Mouse (Mus musculus) hindbrain, embryonic 16.5 days (tissue): ENCODE measurements around the gene Cdc40. TPM values are rescaled to one million over a fixed set of nuclear protein-coding genes. Genes with fewer than 3 reads are reported as not detected.
"Not testable (repeated sequence)": the region's sequence is repeated elsewhere in the genome, so short reads cannot be mapped to it uniquely, and the experiment has no call there.

Experiments
- ATAC-seq: fragments of 200-750 bp; cut with Nextera tagmentation; 2 replicates; pipeline ENCODE4 v1.8.0; 2017; ENCODE audit warnings: moderate TSS enrichment, moderate library complexity
- H3K27ac ChIP-seq: fragments of 300-500 bp; sonication (generic); 2 replicates; pipeline ENCODE4 v1.5.1; 2014; ENCODE audit warnings: low read depth, mild to moderate bottlenecking, control low read depth, low read length, moderate library complexity
- H3K27me3 ChIP-seq: fragments of 300-500 bp; sonication (generic); replicated peaks from 2 replicates; pipeline ENCODE4 v1.6.1; 2014; ENCODE audit warnings: low read length; ENCODE audit not compliant: control insufficient read depth, insufficient read depth
- H3K36me3 ChIP-seq: fragments of 300-500 bp; sonication (generic); 2 replicates; pipeline ENCODE4 v1.6.1; 2014; ENCODE audit warnings: mild to moderate bottlenecking, low read length, moderate library complexity, mixed read lengths; ENCODE audit not compliant: control insufficient read depth, insufficient read depth
- H3K4me1 ChIP-seq: fragments of 300-500 bp; sonication (generic); 2 replicates; pipeline ENCODE4 v1.6.1; 2014; ENCODE audit warnings: low read depth, low read length; ENCODE audit not compliant: control insufficient read depth, insufficient read depth
- H3K4me2 ChIP-seq: fragments of 300-500 bp; sonication (generic); 2 replicates; pipeline ENCODE4 v1.6.1; 2014; ENCODE audit warnings: mild to moderate bottlenecking, low read length, control low read depth, moderate library complexity
- H3K4me3 ChIP-seq: fragments of 300-500 bp; sonication (generic); 2 replicates; pipeline ENCODE4 v1.5.1; 2014; ENCODE audit warnings: mild to moderate bottlenecking, low read length, control low read depth, moderate library complexity
- H3K9ac ChIP-seq: fragments of 300-500 bp; sonication (generic); 2 replicates; pipeline ENCODE4 v1.6.1; 2014; ENCODE audit warnings: low read depth, mild to moderate bottlenecking, control low read depth, low read length, moderate library complexity
- H3K9me3 ChIP-seq: fragments of 300-500 bp; sonication (generic); 2 replicates; pipeline ENCODE4 v1.6.1; 2014; ENCODE audit warnings: mild to moderate bottlenecking, low read length, moderate library complexity; ENCODE audit not compliant: control insufficient read depth
- WGBS: fragments of 180-500 bp; shearing (Covaris S2); extraction: QIAGEN DNeasy Blood & Tissue Kit; methylation state at CpG from one replicate; pipeline ENCODE4 v1.1.7; 2014; 5-methylcytosine and 5-hydroxymethylcytosine counted together
- polyA plus RNA-seq: library from polyadenylated mRNA; unstranded; fragments of >200 nt; fragmentation: Nextera tagmentation; extraction: Ambion mirVana; gene quantifications from 2 replicates; pipeline ENCODE4 v1.2.1, GENCODE M21; 2015

Gene Cdc40
- polyA plus RNA-seq, 1 experiment from 2014 or later, result 18.8 TPM

DNA sequence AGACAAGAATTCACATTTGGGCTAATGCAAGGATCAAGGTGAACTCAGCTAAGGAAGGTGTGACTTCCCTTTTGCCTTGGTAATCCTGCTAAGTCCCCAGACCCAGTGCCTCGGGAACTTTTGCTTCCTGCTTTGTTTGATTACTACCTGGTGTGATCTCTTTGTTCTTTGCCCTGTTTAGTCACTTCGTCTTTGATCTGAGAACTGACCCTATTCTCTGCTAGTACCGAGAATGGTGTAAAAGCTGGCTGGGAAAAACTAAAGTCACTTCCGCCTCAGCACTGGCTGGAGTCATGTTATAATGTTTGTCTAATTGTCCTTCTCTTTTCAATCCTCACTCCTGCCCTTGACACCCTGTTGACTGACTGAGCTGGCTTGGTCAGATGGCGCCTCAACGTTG lies 66.6 kb downstream of the Cdc40 start:
- H3K4me3 ChIP-seq, result no peak overlapping the region
- no peak overlapping the region for H3K27ac ChIP-seq
- H3K27me3 ChIP-seq, result no peaks in the 10 kb centered on the region
- H3K4me1 ChIP-seq, result no peaks in the 10 kb centered on the region
- no peaks in the 10 kb centered on the region for H3K9me3 ChIP-seq
- no peaks in the 10 kb centered on the region for H3K36me3 ChIP-seq
- H3K4me2 ChIP-seq, result no peak overlapping the region
- WGBS, result 61% methylated on average over 6 of the region's 6 CpGs
- ATAC-seq, result no peak
- no peak overlapping the region for H3K9ac ChIP-seq

DNA sequence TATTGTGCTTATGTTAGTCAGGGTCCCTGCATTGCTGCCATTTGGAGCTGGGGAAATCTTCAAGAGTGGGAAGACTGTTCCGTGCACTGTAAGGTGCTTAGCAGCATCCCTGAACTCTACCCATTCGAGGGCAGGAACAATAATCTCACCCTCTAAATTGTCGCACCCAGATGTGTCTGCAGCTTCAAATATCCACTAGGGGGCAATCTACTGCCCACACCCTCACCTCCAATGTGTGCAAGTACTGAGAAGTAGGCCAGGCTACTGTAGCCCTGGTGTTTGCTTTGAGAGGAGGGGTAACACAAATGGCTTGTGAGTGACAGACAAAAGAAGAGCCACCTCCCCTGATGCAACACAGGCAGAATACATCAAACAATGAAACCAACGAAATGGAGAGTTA lies 69.5 kb downstream of the Cdc40 start:
- Histone ChIP-seq H3K36me3 (no peaks in the 10 kb centered on the region), H3K9ac (no peak overlapping the region)
- no peak for ATAC-seq

DNA sequence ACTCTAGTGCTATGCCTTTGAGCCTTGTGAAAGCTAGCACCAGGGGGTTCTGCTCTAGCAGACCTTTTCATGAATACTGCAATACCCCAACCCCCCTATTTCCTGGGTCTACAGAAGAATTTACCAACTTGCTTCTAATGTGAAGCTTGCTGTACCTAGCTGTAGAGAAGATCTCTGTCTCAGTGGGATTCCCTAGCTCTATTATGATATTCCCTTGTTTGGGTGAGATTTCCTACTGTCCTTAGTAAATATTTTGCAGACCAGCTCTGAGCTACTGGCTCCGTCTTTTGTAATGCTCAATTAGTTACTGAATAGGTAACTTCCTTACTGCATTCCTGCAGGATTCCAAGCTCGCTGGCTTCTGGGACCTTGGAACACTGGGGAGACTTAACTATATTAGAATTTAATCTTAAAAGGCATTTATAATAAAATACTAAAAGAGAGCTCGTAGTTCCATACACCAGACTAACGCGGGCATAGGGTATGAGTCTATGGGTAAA lies 73.7 kb downstream of the Cdc40 start:
- H3K4me2 ChIP-seq, H3K9ac ChIP-seq, H3K27me3 ChIP-seq, H3K27ac ChIP-seq, H3K4me1 ChIP-seq, H3K9me3 ChIP-seq, ATAC-seq, H3K4me3 ChIP-seq, H3K36me3 ChIP-seq: not testable (repeated sequence)
- WGBS, result 26% methylated on average over 5 of the region's 5 CpGs

More for the DNA sequence above, 69.5 kb downstream of the Cdc40 start:
- no peak overlapping the region for H3K4me2 ChIP-seq
- no peak overlapping the region for H3K4me3 ChIP-seq
- H3K9me3 ChIP-seq, result no peaks in the 10 kb centered on the region
- H3K27ac ChIP-seq, result no peak overlapping the region
- WGBS, result 60% methylated on average over 4 of the region's 4 CpGs
- no peaks in the 10 kb centered on the region for H3K27me3 ChIP-seq
- H3K4me1 ChIP-seq, result no peaks in the 10 kb centered on the region

DNA sequence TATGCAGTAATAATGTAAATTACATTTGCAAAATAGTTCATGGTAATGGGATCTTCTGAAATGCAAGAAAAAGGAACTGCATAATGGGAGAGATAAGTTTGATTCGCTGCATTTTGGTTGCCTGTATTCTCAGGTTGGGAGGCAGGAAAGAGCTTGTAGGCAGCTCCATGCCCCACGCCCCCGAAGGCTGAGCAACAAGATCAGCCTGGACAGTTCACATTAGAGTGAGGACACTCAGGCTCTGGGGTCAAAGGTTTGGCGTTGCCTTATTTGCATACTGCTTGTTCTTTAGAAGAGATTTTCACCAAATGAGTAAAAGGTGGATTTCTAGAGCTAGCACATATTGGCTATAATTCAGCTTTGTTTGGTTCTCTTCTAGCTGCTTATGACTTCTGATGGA lies 76.9 kb downstream of the Cdc40 start:
- no peak for ATAC-seq
- Histone ChIP-seq H3K4me1 (no peaks in the 10 kb centered on the region), H3K27ac (no peak overlapping the region), H3K9me3 (no peaks in the 10 kb centered on the region), H3K36me3 (no peaks in the 10 kb centered on the region), H3K4me3 (no peak overlapping the region), H3K4me2 (no peak overlapping the region), H3K9ac (no peak overlapping the region), H3K27me3 (no peaks in the 10 kb centered on the region)
- 86% methylated on average over 4 of the region's 4 CpGs for WGBS

DNA sequence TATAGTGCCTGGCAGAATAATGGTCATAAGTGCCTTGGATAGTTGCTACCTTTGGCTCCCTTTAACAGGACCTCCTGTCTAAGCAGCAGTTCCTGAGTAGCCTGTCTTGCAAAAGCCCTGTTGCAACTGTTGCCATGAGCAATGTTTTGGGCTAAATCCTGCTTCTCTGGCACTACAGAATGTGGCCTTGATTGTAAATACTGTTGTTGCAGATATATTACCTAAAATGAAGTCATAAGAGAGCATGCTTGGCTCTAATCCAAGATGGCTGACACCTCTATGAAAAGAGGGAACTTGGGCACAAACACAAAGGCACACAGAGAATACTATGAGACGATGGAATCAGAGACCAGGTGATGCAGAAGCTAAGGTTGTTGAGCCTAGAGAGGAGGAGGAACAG lies 77.9 kb downstream of the Cdc40 start:
- Histone ChIP-seq H3K36me3 (no peaks in the 10 kb centered on the region), H3K9ac (no peak overlapping the region), H3K4me3 (no peak overlapping the region), H3K27ac (no peak overlapping the region), H3K27me3 (no peaks in the 10 kb centered on the region), H3K4me2 (no peak overlapping the region), H3K9me3 (no peaks in the 10 kb centered on the region), H3K4me1 (no peaks in the 10 kb centered on the region)
- ATAC-seq, result no peak
- 74% methylated on average over 1 of the region's 1 CpGs for WGBS

DNA sequence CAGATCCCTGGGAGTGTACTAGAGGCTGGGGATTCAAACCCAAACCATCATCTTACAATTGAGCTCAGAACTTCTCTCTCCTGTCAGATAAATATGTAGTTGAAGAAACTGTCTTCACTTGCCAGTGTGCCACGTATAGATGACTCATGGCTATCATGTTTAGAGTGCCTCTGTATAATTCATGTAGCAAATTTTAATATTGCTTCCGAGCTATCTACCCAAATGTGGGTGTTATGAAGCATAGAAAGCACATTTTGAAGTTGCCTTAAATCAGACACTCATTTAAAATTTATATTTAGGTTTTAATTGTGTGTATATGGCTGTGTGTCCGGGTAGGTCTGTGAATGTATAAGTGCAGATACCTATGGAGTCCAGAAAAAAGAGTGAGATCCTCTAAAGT lies 91.0 kb downstream of the Cdc40 start:
- WGBS, result 82% methylated on average over 3 of the region's 3 CpGs
- no peak for ATAC-seq

DNA sequence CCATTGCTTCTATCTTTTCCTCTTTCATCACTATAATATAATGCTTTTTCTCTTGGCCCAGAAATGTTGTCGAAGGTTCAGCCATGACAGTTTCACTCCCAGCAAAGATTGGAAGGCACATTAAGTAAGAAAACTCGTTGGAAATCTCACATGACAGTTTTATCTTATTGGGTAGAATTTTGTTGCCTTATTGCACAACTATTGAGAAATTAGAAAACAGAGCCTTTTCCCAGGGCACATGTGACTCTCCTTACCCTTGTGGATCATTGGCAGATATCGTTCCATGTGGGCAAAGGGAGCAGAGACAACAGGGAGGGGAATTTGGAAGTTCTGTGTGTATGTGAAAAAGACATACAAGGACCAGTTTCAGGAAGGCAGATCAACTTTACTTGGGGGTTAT lies 92.7 kb downstream of the Cdc40 start:
- no peak overlapping the region for H3K27ac ChIP-seq
- no peaks in the 10 kb centered on the region for H3K4me1 ChIP-seq
- no peak overlapping the region for H3K4me3 ChIP-seq
- WGBS, result 78% methylated on average over 3 of the region's 3 CpGs
- no peaks in the 10 kb centered on the region for H3K36me3 ChIP-seq
- no peak for ATAC-seq
- no peak overlapping the region for H3K4me2 ChIP-seq
- no peak overlapping the region for H3K9ac ChIP-seq
- peaks cover 3% of the 10 kb centered on the region for H3K9me3 ChIP-seq
- H3K27me3 ChIP-seq, result no peaks in the 10 kb centered on the region

More for the DNA sequence above, 91.0 kb downstream of the Cdc40 start:
- no peak overlapping the region for H3K27ac ChIP-seq
- no peak overlapping the region for H3K4me3 ChIP-seq
- peaks cover 1% of the 10 kb centered on the region for H3K9me3 ChIP-seq
- H3K27me3 ChIP-seq, result no peaks in the 10 kb centered on the region
- H3K9ac ChIP-seq, result no peak overlapping the region
- H3K4me2 ChIP-seq, result no peak overlapping the region
- no peaks in the 10 kb centered on the region for H3K4me1 ChIP-seq
- H3K36me3 ChIP-seq, result no peaks in the 10 kb centered on the region

Other genes starting within 250 kb of the Cdc40 start
- gene Mettl24, start 200.0 kb downstream of the Cdc40 start, polyA plus RNA-seq, result 0.84 and 0.94 TPM in 2 replicates
- gene Wasf1, start 164 bp upstream of the Cdc40 start, polyA plus RNA-seq, result 98.1 and 123 TPM in 2 replicates
- 1.5 and 1.7 TPM in 2 replicates for gene Gpr6, start 189.0 kb upstream of the Cdc40 start, polyA plus RNA-seq